ENCODE assay signal across 11 mouse cellular contexts in the genomic region with DNA sequence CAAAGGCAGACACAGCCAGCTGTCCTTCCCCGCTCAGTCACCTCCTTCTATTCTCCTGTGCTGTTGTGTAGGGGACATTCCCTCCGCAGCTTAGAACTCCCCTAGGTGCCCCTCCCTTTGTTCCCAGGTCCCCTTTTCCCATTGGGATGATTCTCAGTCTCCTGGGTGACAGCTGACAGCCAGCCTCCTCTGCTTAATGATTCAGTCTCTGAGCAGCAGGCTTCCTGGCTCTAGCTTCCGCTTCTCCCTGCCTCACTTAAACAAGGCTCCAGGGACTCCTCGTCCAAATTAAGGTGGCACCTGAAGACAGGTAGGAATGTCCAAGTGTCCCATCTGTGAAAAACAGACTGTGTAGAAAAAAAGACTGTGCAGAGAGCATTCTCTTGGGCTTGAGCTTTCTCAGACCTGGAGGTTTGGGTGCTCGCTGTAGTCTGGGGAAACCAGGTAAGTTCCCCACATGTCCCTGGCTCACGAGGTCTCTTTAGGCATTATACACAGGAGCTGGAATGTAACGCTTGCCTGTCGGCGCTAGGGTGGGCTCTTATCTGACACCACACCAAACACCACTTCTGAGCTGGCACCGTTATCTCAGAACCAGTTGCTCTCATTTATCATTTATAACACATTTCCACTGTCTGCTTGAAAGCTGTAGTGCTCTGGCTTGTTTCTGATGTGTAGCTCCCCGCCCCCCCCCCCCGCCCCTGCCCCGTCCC. TPM values are rescaled to one million over a fixed set of nuclear protein-coding genes. Genes with fewer than 3 reads are reported as not detected.
DNase-seq lines count a peak whose midpoint lies in the region; ATAC-seq lines count a peak whose summit lies in the region.
"Had no signal": no experiment of that assay in that cellular context is flagged by ENCODE, and none has a peak within 500 bp of the region (broad histone marks: within the 10 kb centered on the region; RNA-seq: fewer than 3 reads in every experiment).

No protein-coding gene starts in this region.

- intact Hi-C loops in gastrocnemius, postnatal 14 days (cut with DNase I; ENCODE audit: low total_unique reads) = no loop called here

- no peaks in the 10 kb centered on the region for H3K27me3 ChIP-seq in neural tube, embryonic 11.5 days (ENCODE audit: control insufficient read depth, insufficient read depth, low read length)
- H3K27me3 ChIP-seq in forebrain, embryonic 11.5 days (ENCODE audit: control insufficient read depth, insufficient read depth, low read length) = no peaks in the 10 kb centered on the region
- H3K27me3 ChIP-seq in liver, embryonic 15.5 days = no peaks in the 10 kb centered on the region
- H3K27me3 ChIP-seq in stomach, embryonic 15.5 days (replicated peaks) = no peaks in the 10 kb centered on the region

- H3K9ac ChIP-seq in neural tube, embryonic 11.5 days (ENCODE audit: low read length) = no peak overlapping the region
- no peak overlapping the region for H3K9ac ChIP-seq in forebrain, embryonic 11.5 days (ENCODE audit: low read length)
- peak overlapping the region; percentile 53 for H3K9ac ChIP-seq in liver, embryonic 15.5 days
- H3K9ac ChIP-seq in stomach, embryonic 15.5 days = no peak overlapping the region

- DNase-seq in neural tube, embryonic 11.5 days (ENCODE audit: low spot score) = no peak
- no peak for DNase-seq in neural tube, embryonic 10.5 days (ENCODE audit: extremely low spot score, low spot score)
- DNase-seq in forebrain, embryonic 11.5 days (ENCODE audit: low spot score) = no peak
- DNase-seq in gastrocnemius, postnatal 14 days = no peak
- no peak for DNase-seq in gastrocnemius, adult 18-20 months (ENCODE audit: low spot score)
- DNase-seq: adrenal gland, postnatal 36 days; kidney, adult 9 months had no signal

- H3K9me3 ChIP-seq in neural tube, embryonic 11.5 days (ENCODE audit: control insufficient read depth, low read length) = no peaks in the 10 kb centered on the region
- H3K9me3 ChIP-seq in forebrain, embryonic 11.5 days (ENCODE audit: control insufficient read depth, low read length) = no peaks in the 10 kb centered on the region
- no peaks in the 10 kb centered on the region for H3K9me3 ChIP-seq in liver, embryonic 15.5 days (replicated peaks)
- H3K9me3 ChIP-seq in stomach, embryonic 15.5 days = no peaks in the 10 kb centered on the region

- no peak overlapping the region for H3K4me3 ChIP-seq in neural tube, embryonic 11.5 days (ENCODE audit: low read depth, low read length)
- H3K4me3 ChIP-seq in forebrain, embryonic 11.5 days (ENCODE audit: low read depth, low read length) = no peak overlapping the region
- no peak overlapping the region for H3K4me3 ChIP-seq in liver, embryonic 15.5 days (replicated peaks)
- H3K4me3 ChIP-seq in stomach, embryonic 15.5 days (replicated peaks) = no peak overlapping the region

- 53% methylated on average over 13 of the region's 13 CpGs for WGBS in neural tube, embryonic 11.5 days
- WGBS in forebrain, embryonic 11.5 days = 55% methylated on average over 13 of the region's 13 CpGs
- WGBS in liver, embryonic 15.5 days (ENCODE audit: insufficient replicate concordance) = 15% methylated on average over 13 of the region's 13 CpGs
- WGBS in stomach, embryonic 15.5 days = 26% methylated on average over 13 of the region's 13 CpGs

- ATAC-seq in neural tube, embryonic 11.5 days (ENCODE audit: insufficient read depth, low FRiP score, low TSS enrichment) = no peak
- ATAC-seq in forebrain, embryonic 11.5 days (replicated peaks; ENCODE audit: low FRiP score) = no peak
- peak; percentile 92 for ATAC-seq in liver, embryonic 15.5 days (ENCODE audit: insufficient read depth)
- peak; percentile 83; the same call in 1 of the 2 replicates for ATAC-seq in stomach, embryonic 15.5 days (ENCODE audit: insufficient read depth, low FRiP score, low read depth)

- H3K4me2 ChIP-seq in neural tube, embryonic 11.5 days (ENCODE audit: low read depth) = no peak overlapping the region
- no peak overlapping the region for H3K4me2 ChIP-seq in forebrain, embryonic 11.5 days (ENCODE audit: low read depth, low read length, severe bottlenecking)
- peak overlapping the region; percentile 56 for H3K4me2 ChIP-seq in liver, embryonic 15.5 days
- no peak overlapping the region for H3K4me2 ChIP-seq in stomach, embryonic 15.5 days

- H3K4me1 ChIP-seq in neural tube, embryonic 11.5 days (ENCODE audit: control insufficient read depth, insufficient read depth, low read length) = peaks cover 21% of the 10 kb centered on the region
- H3K4me1 ChIP-seq in forebrain, embryonic 11.5 days (replicated peaks; ENCODE audit: control insufficient read depth, insufficient read depth, low read length) = peaks cover 5% of the 10 kb centered on the region; the same call in 1 of the 2 replicates
- H3K4me1 ChIP-seq in liver, embryonic 15.5 days (replicated peaks) = peaks cover 77% of the 10 kb centered on the region
- peaks cover 23% of the 10 kb centered on the region; the same call in 1 of the 2 replicates for H3K4me1 ChIP-seq in stomach, embryonic 15.5 days

- no peaks in the 10 kb centered on the region for H3K36me3 ChIP-seq in neural tube, embryonic 11.5 days (ENCODE audit: control insufficient read depth, insufficient read depth, low read length)
- no peaks in the 10 kb centered on the region for H3K36me3 ChIP-seq in forebrain, embryonic 11.5 days (ENCODE audit: control insufficient read depth, insufficient read depth, low read length)
- H3K36me3 ChIP-seq in liver, embryonic 15.5 days (replicated peaks) = peaks cover 10% of the 10 kb centered on the region; the same call in 1 of the 2 replicates
- no peaks in the 10 kb centered on the region; the same call in 1 of the 2 replicates for H3K36me3 ChIP-seq in stomach, embryonic 15.5 days

- H3K27ac ChIP-seq in neural tube, embryonic 11.5 days (ENCODE audit: low read depth, low read length) = 0 out of 2 replicates have a peak overlapping the region, but pooled peaks have one; percentile 8
- peak overlapping the region; percentile 39; the same call in 1 of the 2 replicates for H3K27ac ChIP-seq in forebrain, embryonic 11.5 days (ENCODE audit: low read depth, low read length)
- peak overlapping the region; percentile 79 for H3K27ac ChIP-seq in liver, embryonic 15.5 days (replicated peaks)
- H3K27ac ChIP-seq in stomach, embryonic 15.5 days = no peak overlapping the region

RNA-seq across cellular contexts. Expression of a gene that starts 33.7 kb away (rescaled TPM):
- 8.5 and 9.7 TPM in 2 replicates for polyA plus RNA-seq in neural tube, embryonic 11.5 days (2014; fragmentation: Nextera tagmentation; extraction: Ambion mirVana)
- polyA plus RNA-seq in forebrain, embryonic 11.5 days (2014; fragmentation: Nextera tagmentation; extraction: Ambion mirVana) = 10.1 and 11.8 TPM in 2 replicates
- 9.3 and 10.2 TPM in 2 replicates for polyA plus RNA-seq in liver, embryonic 15.5 days (2015; fragmentation: Nextera tagmentation; extraction: Ambion mirVana)
- 7.7 and 8.4 TPM in 2 replicates for polyA plus RNA-seq in stomach, embryonic 15.5 days (2015; fragmentation: Nextera tagmentation; extraction: Ambion mirVana)
- 1 to 10 TPM; 4.9 to 6.6 TPM for total RNA-seq in gastrocnemius, postnatal 14 days (2021)
- total RNA-seq in gastrocnemius, adult 18-20 months (2021) = 1 to 10 TPM; 1.6 to 1.7 TPM

RNA-seq across cellular contexts. Expression of a gene that starts 38.3 kb away (rescaled TPM):
- polyA plus RNA-seq in neural tube, embryonic 11.5 days (2014; fragmentation: Nextera tagmentation; extraction: Ambion mirVana) = 0.53 TPM in 1 of 2 replicates, not detected in the other
- polyA plus RNA-seq in forebrain, embryonic 11.5 days (2014; fragmentation: Nextera tagmentation; extraction: Ambion mirVana) = 1.1 and 1.2 TPM in 2 replicates
- polyA plus RNA-seq in liver, embryonic 15.5 days (2015; fragmentation: Nextera tagmentation; extraction: Ambion mirVana) = 74.3 and 97.3 TPM in 2 replicates
- 141 and 168 TPM in 2 replicates for polyA plus RNA-seq in stomach, embryonic 15.5 days (2015; fragmentation: Nextera tagmentation; extraction: Ambion mirVana)
- not detected for total RNA-seq in gastrocnemius, postnatal 14 days (2021)
- not detected for total RNA-seq in gastrocnemius, adult 18-20 months (2021)
- total RNA-seq: adrenal gland, postnatal 36 days; ES-E14 had no signal

RNA-seq across cellular contexts. Expression of a gene that starts 52.9 kb away (rescaled TPM):
- not detected in 2 replicates for polyA plus RNA-seq in neural tube, embryonic 11.5 days (2014; fragmentation: Nextera tagmentation; extraction: Ambion mirVana)
- not detected in 2 replicates for polyA plus RNA-seq in forebrain, embryonic 11.5 days (2014; fragmentation: Nextera tagmentation; extraction: Ambion mirVana)
- not detected in 2 replicates for polyA plus RNA-seq in liver, embryonic 15.5 days (2015; fragmentation: Nextera tagmentation; extraction: Ambion mirVana)
- polyA plus RNA-seq in stomach, embryonic 15.5 days (2015; fragmentation: Nextera tagmentation; extraction: Ambion mirVana) = 39.1 and 51.9 TPM in 2 replicates
- not detected for total RNA-seq in gastrocnemius, postnatal 14 days (2021)
- not detected for total RNA-seq in gastrocnemius, adult 18-20 months (2021)
- total RNA-seq: adrenal gland, postnatal 36 days; ES-E14 had no signal
- polyA plus RNA-seq: limb, embryonic 14.5 days had no signal

Comparison
In these comparisons a context has a peak if more than half of its experiments do, and no peak if none do; other contexts are left out.
1. ATAC-seq: peak in liver, embryonic 15.5 days (single experiment) and stomach, embryonic 15.5 days (single experiment); none in neural tube, embryonic 11.5 days (single experiment) and forebrain, embryonic 11.5 days (single experiment).
2. RNA of a gene that starts 38.3 kb away (polyA plus RNA-seq): 141 to 168 TPM in stomach, embryonic 15.5 days and 74.3 to 97.3 TPM in liver, embryonic 15.5 days; 1.1 to 1.2 TPM in forebrain, embryonic 11.5 days and 0.53 TPM in neural tube, embryonic 11.5 days; every median in the first group is over 10 times any median in the second.
3. RNA of a gene that starts 52.9 kb away (polyA plus RNA-seq): 39.1 to 51.9 TPM in stomach, embryonic 15.5 days; not detected in neural tube, embryonic 11.5 days, not detected in forebrain, embryonic 11.5 days and not detected in liver, embryonic 15.5 days; every median in the first group is over 10 times any median in the second.